Mouse (Mus musculus) ovary, adult 18-20 months (tissue): Measurements from ENCODE around the gene Ift52.

ENCODE experiments used
- DNase-seq: peaks from one replicate; pipeline ENCODE4 v3.0.0; 2022; ENCODE audit warnings: low spot score, mixed read lengths

Ift52 gene

GRCm38 (mm10) chr2:163075234-163075633 is 58.1 kb downstream of the Ift52 start:
- DNase-seq, result no peak

- DNase-seq, result no peak
Observed at GRCm38 (mm10) chr2:163079041-163079440, 61.9 kb downstream of the Ift52 start.

- no peak for DNase-seq
Observed at GRCm38 (mm10) chr2:163082591-163082990, 65.4 kb downstream of the Ift52 start.

- DNase-seq, result no peak
Observed at GRCm38 (mm10) chr2:163084519-163084918, 67.4 kb downstream of the Ift52 start.

GRCm38 (mm10) chr2:163085047-163085446 is 67.9 kb downstream of the Ift52 start:
- DNase-seq, result no peak

- DNase-seq, result no peak
Observed at GRCm38 (mm10) chr2:163086561-163086960, 69.4 kb downstream of the Ift52 start.

GRCm38 (mm10) chr2:163087728-163088127 is 70.6 kb downstream of the Ift52 start, which contains the start of gene Gtsf1l:
Gene Gtsf1l, minus strand, starts transcription at chr2:163087855.
- DNase-seq, result no peak

- DNase-seq, result no peak
Observed at GRCm38 (mm10) chr2:163089475-163090123, 72.4 kb downstream of the Ift52 start.

- DNase-seq, result no peak
Observed at GRCm38 (mm10) chr2:163094909-163095308, 77.8 kb downstream of the Ift52 start.
